Mouse (Mus musculus): ENCODE measurements at regions not wholly inside any gene's neighbourhood (a gene's known extent, or its start where the extent isn't known, plus 50 kb on each side); places are given as distances from the start of the nearest gene placed in this dataset.

DNA sequence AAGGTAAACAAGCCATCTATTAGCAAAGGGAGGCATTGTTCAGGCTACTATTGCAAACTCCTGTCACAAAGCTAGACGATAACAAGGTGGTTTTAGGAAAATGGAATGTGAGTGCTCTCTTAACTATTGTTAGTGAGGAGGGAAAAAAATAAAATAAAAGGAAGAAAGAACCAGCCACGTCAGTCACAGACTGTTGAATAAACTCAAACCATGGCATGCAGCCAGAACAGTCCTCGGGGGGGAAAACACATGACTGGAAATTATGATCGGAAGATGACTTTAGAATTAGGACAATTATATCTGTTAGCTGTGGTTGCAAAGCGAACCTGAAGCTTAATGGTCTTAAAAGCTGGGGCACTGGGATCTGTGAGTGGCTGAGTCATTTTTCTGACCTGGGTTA lies 524.1 kb downstream of the Tbc1d22a start:
- DNase-seq = no peak

DNA sequence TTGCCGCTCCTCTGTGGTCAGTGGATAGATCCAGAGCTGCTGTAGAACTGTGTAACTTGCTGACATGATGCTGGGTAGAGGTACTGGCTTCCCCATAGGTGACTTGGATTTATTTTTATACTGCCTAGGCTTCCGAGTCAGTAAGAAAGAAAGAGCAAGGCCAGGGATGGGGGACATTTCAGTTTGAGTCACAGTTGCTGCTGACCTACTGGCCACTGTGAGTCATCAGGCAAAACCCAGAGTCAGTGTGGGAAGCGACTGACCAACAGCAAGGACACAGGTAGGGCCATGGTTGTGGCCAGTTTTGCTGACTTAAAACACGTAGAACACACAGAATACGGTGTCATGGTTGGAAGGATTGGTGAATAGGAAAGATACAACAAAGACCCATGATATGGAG lies 524.5 kb downstream of the Tbc1d22a start:
- DNase-seq = no peak

DNA sequence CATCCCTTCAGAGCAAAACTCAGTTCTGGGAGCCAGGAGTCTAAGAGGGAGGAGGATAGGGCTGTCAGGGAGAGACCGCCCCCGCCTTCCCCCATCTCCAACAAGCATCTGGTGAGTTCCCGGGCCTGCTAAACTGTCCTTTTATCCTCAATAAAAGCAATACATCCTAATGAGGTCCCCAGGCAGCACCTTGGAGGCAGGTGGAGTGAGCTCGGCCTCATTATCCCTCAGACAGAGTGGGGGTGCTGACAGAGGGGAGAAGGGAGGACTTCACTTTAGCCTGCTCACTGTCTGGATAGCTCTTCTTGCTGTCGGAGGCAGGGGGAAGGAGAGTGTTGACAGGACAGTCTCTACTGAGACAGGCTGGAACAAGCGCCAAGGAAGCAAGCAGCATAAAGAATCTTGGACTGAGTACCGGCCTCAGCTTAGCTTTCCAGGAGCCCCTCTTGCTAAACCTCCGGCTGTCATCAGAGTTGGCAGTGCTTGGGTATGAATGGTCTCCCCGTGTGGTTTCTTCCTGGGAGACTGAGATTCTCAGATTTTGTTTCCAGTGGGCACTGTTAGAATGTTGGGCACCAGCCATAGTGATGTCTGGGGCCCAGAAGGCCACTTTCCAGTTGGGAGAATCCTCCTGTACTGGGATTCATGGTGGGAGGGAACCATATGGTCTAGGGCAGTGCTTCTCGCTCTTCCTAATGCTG lies 537.3 kb downstream of the Tbc1d22a start:
- peak; percentile 62 to 82 for DNase-seq

DNA sequence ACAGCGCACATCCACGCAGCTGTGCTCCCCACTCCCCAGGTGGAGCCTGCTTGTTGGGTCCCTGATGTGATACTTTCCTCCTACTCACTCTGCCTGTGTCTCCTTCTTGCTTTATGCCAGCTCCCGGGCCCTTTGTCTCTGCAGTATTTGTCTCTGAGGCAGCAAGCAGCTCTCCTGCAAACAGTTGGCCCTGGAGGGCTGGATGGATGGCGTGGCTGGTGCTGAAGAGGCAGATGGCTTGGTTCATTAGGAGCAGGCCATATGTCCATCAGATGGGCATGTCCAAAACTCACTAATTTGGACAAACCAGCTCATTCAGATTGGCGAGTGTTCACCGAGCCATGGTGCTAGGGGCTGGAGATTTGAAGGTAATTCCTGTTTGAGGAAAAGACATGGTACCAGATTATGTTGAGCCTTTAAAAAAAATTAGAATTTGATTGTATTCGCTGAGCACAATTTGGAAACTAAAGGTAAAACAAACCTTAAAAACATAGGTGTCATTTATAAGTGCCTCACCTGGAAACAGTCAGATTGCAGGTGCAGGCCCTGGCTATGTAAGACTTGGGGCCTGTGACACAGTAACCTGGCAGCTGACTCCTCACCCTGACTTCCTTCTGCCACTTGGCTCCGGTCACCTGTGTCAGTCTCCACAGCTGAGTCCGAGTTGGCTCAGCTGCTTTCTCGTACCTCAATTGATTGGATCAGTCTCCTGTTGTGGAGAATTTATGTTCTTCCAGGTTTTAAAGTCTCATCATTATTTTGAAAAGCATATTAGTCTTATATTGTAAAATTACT lies 549.5 kb downstream of the Tbc1d22a start:
- DNase-seq = peak; percentile 81 to 87

DNA sequence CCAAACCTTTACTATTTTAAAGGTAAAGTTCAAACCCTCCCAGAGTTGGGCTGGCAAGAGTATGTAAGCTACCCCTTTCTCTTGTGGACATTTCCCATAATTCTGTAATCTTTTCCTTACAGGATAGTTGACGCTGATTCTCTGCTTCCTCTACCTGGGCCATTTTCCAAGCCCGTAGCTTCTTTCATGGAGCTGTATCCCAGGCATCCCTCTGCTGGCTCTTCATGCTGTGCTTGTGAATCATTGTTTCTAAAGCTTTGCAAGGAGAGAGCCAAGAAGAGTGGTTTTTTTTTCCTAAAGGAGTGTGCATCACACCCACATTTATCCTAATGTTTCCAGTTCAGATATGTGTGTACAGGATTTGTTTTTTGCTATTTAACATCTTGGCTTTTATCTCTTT lies 553.4 kb downstream of the Tbc1d22a start:
- DNase-seq = no peak

DNA sequence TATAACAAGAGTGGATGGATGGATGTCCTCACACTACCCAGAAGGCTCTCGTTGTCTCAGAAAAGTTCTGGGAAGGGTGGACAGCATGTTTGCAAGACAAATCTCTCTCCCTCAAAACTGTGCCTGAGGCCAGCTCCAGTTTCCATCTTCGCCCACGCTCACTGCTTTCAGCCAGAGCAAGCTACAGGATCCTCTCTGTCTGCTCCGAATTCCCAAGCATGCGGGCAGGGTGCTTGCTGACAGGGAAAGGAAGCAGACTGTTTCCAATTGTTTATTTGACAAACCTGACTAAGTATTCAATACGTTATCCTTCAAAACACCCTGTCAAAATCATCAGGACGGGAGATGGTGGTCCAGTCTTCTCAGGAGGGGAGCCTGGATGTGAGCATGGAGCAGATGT lies 558.8 kb downstream of the Tbc1d22a start:
- no peak for DNase-seq

DNA sequence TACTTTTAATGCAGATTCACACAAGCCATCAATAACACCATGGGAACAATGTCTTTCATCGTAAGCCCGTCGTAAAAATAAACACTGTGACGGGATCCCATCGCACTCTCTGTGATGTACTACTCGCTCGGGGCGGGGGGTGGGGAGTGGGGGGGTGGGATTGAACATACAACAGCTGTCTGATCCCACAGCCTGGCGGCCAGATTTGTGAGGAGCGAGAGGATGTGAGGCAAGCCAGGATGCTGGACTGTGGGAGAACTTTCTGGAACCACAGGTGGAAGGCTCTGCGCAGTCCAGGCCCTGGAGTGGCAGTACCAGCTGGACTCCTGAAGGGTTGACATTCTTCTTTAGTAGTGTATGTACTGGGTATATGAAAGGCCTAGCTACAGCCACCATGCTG lies 563.7 kb downstream of the Tbc1d22a start:
- no peak for DNase-seq

DNA sequence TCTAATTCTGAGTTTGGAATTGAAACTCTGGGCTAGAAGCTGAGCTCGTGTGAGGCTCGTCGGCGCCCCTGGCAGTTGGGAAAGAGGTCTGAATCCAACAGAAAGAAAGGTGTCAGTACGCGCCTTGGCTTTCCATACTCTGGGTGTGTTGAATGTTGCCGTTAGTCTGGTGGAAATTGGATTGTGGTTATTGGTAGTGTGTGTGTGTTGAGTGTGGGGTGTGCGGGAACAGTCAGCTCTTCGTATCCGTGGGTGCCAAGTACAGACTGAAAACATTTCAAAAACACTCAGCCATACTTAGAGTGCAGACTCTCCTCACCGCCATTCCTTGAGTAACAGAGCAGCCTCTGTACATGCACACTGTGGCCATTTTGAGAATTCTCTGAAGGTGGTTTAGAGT lies 566.9 kb downstream of the Tbc1d22a start:
- DNase-seq = no peak

DNA sequence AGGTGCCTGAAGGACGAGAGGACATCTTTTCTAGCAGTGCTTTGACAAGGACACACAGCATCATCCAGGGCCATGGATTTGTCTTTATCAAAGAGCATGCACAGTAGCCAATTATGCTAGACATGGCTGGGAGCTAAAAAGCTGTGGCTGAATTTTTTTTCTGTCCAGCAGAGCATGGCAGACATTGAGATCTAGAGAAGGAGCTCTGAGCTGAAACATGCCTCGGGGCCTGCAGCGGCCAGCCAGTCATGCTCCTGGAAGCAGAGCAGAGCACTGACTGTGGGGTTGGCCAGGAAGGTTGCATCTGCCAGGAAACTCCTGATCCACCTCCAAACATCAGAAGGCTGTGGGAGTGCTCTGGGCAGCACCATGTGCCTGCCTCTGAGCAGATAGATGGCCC lies 580.5 kb downstream of the Tbc1d22a start:
- DNase-seq = peak in 1 of 2 experiments; percentile 26

DNA sequence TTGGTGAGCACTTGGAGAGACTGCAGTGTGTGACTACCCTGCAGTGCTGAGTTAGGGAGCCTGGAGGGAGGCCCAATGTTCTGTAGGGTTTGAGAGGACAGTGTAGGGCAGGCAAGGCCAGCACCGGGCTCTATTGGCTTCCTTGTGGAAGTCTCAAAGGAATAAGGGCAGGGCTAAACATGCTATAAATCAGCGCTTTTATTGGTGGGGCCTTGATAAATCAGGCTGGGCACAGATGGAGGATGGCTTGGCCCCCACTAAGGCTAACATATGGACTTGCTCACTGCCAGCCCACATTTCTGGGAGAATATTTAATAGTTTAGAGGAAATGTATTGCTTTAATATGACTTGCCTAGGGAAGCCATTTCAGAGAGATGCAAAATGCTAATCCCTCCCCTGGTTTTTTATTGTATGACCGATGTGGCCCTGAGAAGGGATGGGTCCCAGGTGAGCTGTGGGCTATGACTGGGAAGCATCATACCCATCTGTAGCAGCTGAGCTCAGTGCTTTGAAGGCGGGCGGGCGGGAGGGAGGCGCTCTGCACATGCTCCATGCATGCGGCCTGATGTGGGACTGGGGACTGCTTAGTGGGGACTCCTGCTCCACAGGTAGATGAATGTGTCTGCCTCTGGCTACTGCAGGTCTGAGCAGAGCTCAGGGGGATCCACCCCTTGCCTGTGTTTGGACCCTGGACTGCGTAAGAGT lies 584.4 kb downstream of the Tbc1d22a start:
- DNase-seq = peak in 1 of 2 experiments; percentile 28

DNA sequence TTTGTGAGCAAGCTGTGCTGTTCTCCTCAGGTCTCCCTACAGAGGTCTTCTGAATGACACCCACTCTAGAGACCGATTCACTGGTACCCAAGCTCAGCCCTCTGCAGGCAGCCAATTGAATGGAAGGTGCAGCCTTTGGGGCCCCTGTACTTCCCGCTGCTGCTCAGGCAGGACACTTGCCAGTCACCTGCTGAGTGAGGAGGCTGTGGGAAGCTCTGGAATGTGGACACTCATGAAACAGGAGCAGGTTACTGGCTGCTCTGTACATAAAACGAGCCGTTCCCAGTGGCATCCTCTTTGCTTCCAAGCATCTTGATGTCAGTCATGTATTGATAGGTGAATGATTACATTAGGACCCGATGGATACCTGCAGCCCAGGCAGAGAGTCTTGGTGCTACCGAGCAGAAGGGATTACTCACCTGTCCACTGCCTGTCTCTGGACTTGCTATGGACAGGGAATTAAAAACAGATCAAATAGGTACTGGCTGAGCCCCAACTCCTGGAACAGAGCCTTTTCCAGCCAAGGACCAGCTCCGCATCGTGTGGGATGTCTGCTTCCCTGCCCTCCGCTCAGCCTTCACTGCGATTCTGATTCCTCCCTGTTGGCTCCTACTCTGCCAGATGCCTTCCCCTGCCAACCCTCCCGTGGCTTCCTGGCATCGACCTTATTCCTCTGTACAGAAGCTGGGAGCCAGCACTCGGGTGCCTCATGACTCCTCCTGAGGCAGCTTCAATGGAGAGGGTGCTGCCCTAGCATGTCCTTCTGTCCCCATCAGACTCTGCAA lies 593.2 kb downstream of the Tbc1d22a start:
- DNase-seq = peak; percentile 67 to 69

DNA sequence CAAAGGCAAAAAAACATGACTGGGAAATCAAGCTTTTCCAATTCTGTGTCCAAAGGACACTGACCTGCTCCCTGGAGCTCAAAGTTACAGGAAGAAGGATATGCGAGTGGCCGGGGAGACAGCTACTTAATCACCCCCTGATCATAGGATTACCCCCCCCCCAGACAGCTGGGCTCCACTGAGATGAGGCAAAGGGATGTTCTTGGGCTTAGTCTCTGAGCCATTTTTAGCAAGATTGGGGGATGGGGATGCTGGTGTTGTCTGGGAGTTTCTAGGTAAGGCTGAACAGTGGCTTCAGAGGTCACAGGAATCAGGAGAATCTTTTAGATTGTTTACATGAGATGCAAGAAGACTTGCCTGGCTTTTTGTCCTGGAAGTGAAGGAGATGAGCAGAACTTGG lies 597.6 kb downstream of the Tbc1d22a start:
- no peak for DNase-seq

DNA sequence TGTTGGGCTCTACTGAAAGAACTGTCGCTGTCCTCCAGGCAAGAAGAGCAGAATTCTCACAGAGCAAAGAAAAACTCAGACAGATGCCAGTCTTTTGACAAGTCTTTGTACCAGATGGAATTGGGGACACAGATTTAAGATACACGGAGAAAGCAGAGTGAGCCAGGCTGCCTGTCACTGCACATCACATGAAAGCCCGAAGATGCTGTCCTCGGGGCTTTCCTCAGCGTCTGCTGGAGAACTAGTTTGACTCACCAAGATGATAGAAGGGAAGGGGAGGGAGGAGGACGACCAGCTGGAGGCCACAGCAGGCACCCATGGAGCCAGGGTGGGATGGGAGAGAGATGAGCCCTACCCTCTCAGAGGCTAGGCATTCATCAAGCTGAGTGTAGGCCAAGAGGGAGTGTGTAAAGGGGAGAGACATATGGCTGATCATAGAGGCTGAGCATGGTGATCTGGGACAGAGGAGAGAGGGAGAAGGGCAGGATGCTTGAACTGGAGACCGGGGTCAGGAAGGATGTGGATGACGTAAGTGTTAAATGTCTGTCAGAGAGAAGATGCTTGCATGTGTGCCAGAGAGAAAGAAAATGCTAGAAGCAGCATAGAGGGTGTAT lies 600.7 kb downstream of the Tbc1d22a start:
- no peak for DNase-seq

DNA sequence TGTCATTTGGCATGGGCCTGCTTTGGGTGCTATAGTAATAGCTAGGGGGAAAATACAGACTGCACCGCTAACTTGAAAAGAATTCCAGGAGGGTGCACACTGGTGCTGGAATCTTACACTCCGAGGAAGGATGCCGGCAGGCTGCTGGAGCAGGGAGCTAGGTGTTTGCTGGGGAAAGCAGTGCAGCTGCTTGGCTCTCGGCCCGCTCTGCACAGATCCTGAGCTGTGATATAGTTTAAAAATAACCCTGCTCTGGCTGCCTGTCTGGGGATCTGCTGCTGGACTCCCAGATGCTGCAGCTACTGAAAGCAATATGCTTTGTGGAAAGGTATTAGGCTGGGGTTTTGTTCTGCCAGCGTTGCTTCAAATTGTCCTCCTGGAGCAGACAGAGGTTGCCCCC lies 621.7 kb downstream of the Tbc1d22a start:
- no peak for DNase-seq

DNA sequence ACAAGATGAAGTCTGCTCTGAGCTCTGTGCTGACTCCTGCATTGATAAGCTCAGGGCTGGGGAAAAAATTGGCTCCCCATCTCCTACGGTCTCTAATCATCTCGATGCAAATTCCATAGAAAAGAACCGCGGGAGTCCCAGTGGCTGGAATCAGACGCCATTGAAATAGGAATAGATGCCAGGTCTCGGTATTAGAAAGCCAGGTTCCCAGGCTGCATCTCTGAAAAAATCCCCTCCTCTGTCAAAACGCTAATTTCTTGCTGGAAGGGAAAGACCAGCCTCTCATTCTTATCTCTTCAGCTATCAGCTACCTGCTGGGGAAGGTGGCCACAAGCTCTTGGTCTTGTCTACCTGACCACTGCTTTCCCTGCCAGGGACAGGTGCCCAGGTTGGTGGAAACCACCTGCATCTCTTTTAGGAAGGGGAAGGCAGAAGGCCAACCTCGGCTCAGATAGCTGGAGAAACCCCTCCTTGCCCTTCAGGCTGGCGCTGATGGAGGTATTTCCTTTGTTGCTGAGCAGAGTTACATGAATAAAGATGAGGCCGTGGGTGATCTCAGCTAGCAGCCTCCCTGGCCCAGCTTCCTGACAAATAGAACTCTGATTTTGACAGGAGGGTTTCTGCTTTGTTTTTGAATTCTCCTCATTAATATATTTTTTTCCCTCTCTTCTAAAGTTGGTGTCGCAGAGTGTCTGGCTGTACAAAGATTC lies 638.1 kb downstream of the Tbc1d22a start:
- DNase-seq = peak; percentile 38 to 42

DNA sequence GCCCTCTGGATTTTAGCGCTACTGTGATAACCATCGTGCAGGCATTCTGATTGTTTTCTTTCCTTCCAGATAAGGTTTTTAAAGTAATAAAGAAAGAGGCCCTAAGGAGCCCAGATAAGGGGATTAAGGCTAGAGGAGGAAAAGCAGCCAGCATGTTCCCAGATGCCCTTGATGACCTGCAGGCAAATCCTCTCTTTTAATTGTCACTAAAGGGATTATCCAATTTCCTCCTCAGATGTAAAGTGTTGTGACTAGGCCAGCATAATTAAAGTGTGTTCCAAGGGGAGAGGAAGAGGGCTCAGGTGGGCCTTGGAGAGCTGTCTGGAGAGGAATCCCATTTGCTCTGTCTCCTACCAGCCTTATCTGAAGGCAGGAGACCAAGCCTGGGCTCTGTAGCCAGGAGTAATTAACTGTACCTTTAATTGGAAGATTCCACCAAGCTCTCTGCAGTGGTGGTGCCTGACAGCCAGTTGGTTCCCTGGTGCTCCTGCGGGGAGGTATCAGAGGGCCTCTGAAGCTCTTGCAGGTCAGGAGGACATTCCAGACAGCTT lies 644.2 kb downstream of the Tbc1d22a start:
- DNase-seq = no peak

DNA sequence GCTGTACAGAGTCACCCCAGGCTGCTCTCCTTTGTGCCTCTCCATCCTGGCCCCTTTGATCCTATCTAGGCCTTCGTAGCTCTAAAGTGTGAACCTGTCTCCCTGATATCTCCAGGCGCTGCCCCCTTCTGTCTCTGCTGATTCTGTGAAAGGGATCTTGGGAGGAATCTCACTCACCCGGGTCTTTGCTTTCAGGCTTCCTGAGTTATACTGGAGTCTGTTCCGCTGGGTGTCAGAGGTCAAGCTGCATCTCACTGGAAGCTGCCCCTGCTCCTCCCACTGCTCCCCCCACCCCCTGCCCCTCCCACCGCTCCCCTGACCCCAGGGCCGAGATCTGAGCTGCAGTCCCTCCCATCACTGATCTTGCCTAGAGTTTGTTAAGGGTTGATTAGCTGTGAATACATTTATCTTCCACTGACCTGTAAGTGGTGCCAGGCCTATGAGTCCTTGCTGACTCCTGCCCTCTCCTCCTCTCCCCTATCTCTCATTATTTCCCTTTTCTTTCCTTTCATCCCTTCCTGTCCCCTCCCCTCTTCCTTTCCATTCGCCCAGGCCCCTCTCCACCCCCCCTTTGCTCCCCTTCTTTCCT lies 661.6 kb downstream of the Tbc1d22a start:
- DNase-seq = no peak

DNA sequence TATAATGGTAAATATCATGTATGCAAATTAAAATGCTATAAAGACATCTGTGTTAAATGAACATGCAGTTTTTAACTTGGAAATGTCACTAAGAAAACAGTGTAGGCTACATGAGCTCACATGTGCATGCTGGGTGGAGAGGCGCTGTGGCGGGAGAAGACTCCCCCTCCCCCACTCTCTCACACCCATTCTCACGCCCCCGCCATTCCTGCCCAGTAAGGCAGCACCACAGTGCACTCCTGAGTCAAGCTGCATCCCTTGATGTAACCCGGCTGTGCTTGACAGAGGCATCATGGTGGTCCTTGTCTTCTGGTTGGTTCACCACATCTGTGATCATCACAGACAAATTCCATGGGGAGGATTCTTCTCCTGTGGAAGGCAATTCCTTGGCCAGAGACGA lies 647.1 kb upstream of the Fam19a5 start:
- DNase-seq = no peak

DNA sequence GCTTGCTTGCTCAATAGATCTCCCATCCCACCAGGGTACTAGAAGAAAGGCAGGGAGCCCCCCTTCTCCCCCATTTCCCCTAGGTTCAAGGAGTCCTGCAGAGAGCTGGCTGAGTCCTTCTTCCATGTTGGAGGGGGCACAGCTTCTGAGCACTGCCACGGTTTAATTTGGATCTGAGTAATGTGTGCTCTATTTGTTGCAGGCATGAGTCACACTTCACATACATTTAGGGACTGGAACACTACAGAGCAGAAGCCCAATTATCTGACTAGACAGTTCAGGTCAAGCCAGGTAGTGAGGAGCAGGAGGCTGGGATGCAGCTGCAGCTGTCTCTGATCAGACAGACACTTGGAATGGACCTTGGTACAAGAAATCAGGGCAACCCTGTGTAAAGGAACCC lies 644.1 kb upstream of the Fam19a5 start:
- no peak for DNase-seq

DNA sequence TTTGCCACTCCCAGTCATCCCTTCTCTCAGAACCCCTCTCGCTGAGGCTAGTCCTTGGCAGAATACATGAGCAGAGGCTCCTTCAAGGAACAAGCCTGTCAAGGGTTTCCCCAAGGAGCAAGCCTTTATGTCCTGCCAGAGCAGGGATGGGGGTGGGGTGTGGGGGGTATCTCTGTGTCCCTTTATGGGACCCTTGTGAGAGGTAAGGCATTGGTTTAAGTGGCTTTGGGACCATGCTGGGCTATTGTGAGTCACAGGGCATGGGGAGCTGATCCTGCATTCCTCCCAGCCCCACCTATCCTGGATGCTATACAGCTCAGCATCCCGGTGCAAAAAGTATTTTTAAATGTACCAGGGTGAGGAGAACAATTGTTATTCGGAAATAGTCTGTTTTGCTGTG lies 641.1 kb upstream of the Fam19a5 start:
- DNase-seq = no peak

DNA sequence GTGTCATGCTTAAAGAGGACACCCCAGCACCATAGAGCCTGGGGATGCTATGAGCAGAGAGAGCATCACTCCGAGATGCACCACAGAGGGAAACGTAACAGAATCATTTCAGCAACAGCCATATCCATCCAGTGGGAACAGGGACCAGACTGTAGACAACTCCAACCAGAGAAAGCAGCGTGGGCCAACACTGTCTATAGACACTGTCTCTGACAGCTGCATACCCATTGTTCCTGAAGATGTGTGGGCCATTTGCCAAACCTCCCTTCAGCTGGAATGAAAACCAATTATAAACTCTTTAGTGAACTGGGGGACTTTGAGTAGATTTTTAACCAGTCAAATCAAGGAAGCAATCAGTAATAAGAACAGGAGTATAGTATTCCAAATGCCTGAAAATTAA lies 630.8 kb upstream of the Fam19a5 start:
- no peak for DNase-seq
